Comparison of ENCODE assay signal across 19 mouse cellular contexts in the genomic region with DNA sequence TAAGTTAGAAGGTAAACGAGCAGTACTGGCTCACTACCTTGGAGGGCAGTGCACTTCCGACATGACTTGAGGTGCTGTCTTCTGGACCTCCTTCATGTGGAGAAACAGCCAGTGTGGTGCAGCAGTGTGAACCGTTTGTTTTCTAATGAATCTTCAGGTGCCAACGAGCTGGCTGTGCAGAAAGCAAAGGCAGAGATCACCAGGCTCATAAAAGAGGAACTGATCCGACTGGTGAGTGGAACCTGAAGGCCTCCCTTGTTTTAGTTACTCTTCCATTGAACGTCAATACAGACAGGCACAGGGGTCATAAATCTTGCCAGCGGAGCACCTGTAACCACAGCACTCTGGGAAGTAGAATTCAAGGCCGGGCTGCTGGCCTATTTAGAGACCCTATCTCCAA. TPM values are rescaled to one million over a fixed set of nuclear protein-coding genes. Genes with fewer than 3 reads are reported as not detected.
DNase-seq lines count a peak whose midpoint lies in the region; ATAC-seq and TF ChIP-seq lines count a peak whose summit lies in the region.
"Had no signal": no experiment of that assay in that cellular context is flagged by ENCODE, and none has a peak within 500 bp of the region (broad histone marks: within the 10 kb centered on the region; RNA-seq: fewer than 3 reads in every experiment).

No protein-coding gene starts in this region.

- peak; percentile 21 for DNase-seq in forebrain, embryonic 11.5 days (ENCODE audit: low spot score)
- no peak for DNase-seq in forebrain, postnatal 0 days
- peak; percentile 70 for DNase-seq in CH12.LX (ENCODE audit: extremely low read depth)
- DNase-seq in adrenal gland, postnatal 36 days = no peak
- DNase-seq: adrenal gland, adult 2 months; adrenal gland, postnatal 10 days; adrenal gland, postnatal 25 days; cerebellum, adult 11-12 months; cerebellum, adult 2 months; cerebellum, adult 9-10 months; cerebellum, postnatal 10 days; cerebellum, postnatal 25 days had no signal

- no peaks in the 10 kb centered on the region for H3K9me3 ChIP-seq in forebrain, embryonic 11.5 days (ENCODE audit: control insufficient read depth, low read length)
- no peaks in the 10 kb centered on the region for H3K9me3 ChIP-seq in forebrain, postnatal 0 days (ENCODE audit: low read length)
- H3K9me3 ChIP-seq in CH12.LX (replicated peaks; ENCODE audit: low read length) = no peaks in the 10 kb centered on the region
- H3K9me3 ChIP-seq in kidney, embryonic 15.5 days (replicated peaks) = no peaks in the 10 kb centered on the region
- H3K9me3 ChIP-seq: embryonic facial prominence, embryonic 10.5 days; embryonic facial prominence, embryonic 12.5 days; forebrain, embryonic 12.5 days had no signal

- no peak for TF ChIP-seq CTCF in forebrain, postnatal 0 days (IDR thresholded peaks at IDR 0.05; ENCODE audit: low read depth)
- no peak for TF ChIP-seq CTCF in CH12.LX (conservative IDR thresholded peaks at IDR 0.05 in 1 of 2, IDR thresholded peaks at IDR 0.05 in 1 of 2; ENCODE audit: low read depth in 2 of 2, low read length in 2 of 2)

- H3K9ac ChIP-seq in forebrain, embryonic 11.5 days (ENCODE audit: low read length) = no peak overlapping the region
- H3K9ac ChIP-seq in forebrain, postnatal 0 days = no peak overlapping the region
- H3K9ac ChIP-seq in CH12.LX (ENCODE audit: insufficient read depth, low read depth) = no peak overlapping the region
- H3K9ac ChIP-seq in kidney, embryonic 15.5 days = no peak overlapping the region
- H3K9ac ChIP-seq: embryonic facial prominence, embryonic 12.5 days; forebrain, embryonic 12.5 days had no signal

- no peak overlapping the region for H3K4me2 ChIP-seq in forebrain, embryonic 11.5 days (ENCODE audit: low read depth, low read length, severe bottlenecking)
- no peak overlapping the region for H3K4me2 ChIP-seq in forebrain, postnatal 0 days (ENCODE audit: low read depth)
- no peak overlapping the region for H3K4me2 ChIP-seq in CH12.LX (ENCODE audit: insufficient read depth, low read depth, poor library complexity, severe bottlenecking)
- no peak overlapping the region for H3K4me2 ChIP-seq in kidney, embryonic 15.5 days
- H3K4me2 ChIP-seq: embryonic facial prominence, embryonic 12.5 days; forebrain, embryonic 12.5 days had no signal

- no peak overlapping the region for H3K27ac ChIP-seq in forebrain, embryonic 11.5 days (ENCODE audit: low read depth, low read length)
- H3K27ac ChIP-seq in forebrain, postnatal 0 days (ENCODE audit: low read depth, low read length) = no peak overlapping the region
- peak overlapping the region; percentile 28; the same call in 1 of the 2 replicates for H3K27ac ChIP-seq in CH12.LX (ENCODE audit: insufficient read depth, low read depth)
- no peak overlapping the region for H3K27ac ChIP-seq in kidney, embryonic 15.5 days
- H3K27ac ChIP-seq: embryonic facial prominence, embryonic 10.5 days; embryonic facial prominence, embryonic 12.5 days; forebrain, embryonic 12.5 days had no signal

- no peak for TF ChIP-seq RAD21 in CH12.LX (IDR thresholded peaks at IDR 0.05; ENCODE audit: low read depth, low read length)

- H3K36me3 ChIP-seq in forebrain, embryonic 11.5 days (ENCODE audit: control insufficient read depth, insufficient read depth, low read length) = peaks cover 8% of the 10 kb centered on the region; the same call in 1 of the 2 replicates
- H3K36me3 ChIP-seq in forebrain, postnatal 0 days (ENCODE audit: insufficient read depth) = peaks cover 73% of the 10 kb centered on the region
- H3K36me3 ChIP-seq in CH12.LX (replicated peaks in 1 of 2; ENCODE audit: control insufficient read depth in 1 of 2, insufficient read depth in 1 of 2, low read length in 1 of 2) = peaks cover 62 to 88% of the 10 kb centered on the region in 2 experiments
- peaks cover 94% of the 10 kb centered on the region for H3K36me3 ChIP-seq in kidney, embryonic 15.5 days

- 90% methylated on average over 8 of the region's 8 CpGs for WGBS in forebrain, embryonic 11.5 days
- WGBS in forebrain, postnatal 0 days = 90% methylated on average over 8 of the region's 8 CpGs
- 64% methylated on average over 8 of the region's 8 CpGs for WGBS in kidney, embryonic 15.5 days

- no peaks in the 10 kb centered on the region for H3K27me3 ChIP-seq in forebrain, embryonic 11.5 days (ENCODE audit: control insufficient read depth, insufficient read depth, low read length)
- no peaks in the 10 kb centered on the region for H3K27me3 ChIP-seq in forebrain, postnatal 0 days (ENCODE audit: insufficient read depth, low read length)
- H3K27me3 ChIP-seq in CH12.LX (replicated peaks) = no peaks in the 10 kb centered on the region
- H3K27me3 ChIP-seq in kidney, embryonic 15.5 days = no peaks in the 10 kb centered on the region
- H3K27me3 ChIP-seq: embryonic facial prominence, embryonic 12.5 days; forebrain, embryonic 12.5 days had no signal

- H3K4me1 ChIP-seq in forebrain, embryonic 11.5 days (replicated peaks; ENCODE audit: control insufficient read depth, insufficient read depth, low read length) = no peaks in the 10 kb centered on the region
- no peaks in the 10 kb centered on the region for H3K4me1 ChIP-seq in forebrain, postnatal 0 days (ENCODE audit: insufficient read depth)
- H3K4me1 ChIP-seq in CH12.LX (ENCODE audit: control insufficient read depth in 1 of 2, insufficient read depth in 2 of 2) = peaks cover 6 to 26% of the 10 kb centered on the region in 2 experiments; a peak in 3 of 4 replicates
- no peaks in the 10 kb centered on the region for H3K4me1 ChIP-seq in kidney, embryonic 15.5 days
- H3K4me1 ChIP-seq: embryonic facial prominence, embryonic 10.5 days; embryonic facial prominence, embryonic 12.5 days; forebrain, embryonic 12.5 days had no signal

- dilution Hi-C loops in CH12.LX (cut with MboI; ENCODE audit: extremely low pct_ligation_motif_present, extremely low pct_unique_long_range_greater_than_20kb, low sequenced_read_pairs) = no loop called here

- no peaks in the 10 kb centered on the region for H3K79me2 ChIP-seq in CH12.LX (replicated peaks; ENCODE audit: control insufficient read depth, extremely low read depth, insufficient read depth, poor library complexity, severe bottlenecking)

- in situ Hi-C loops in CH12.LX (cut with MboI; ENCODE audit: low pct_ligation_motif_present, low pct_unique_long_range_greater_than_20kb, low sequenced_read_pairs) = no loop called here

- peak; percentile 82 for TF ChIP-seq EP300 in CH12.LX (IDR thresholded peaks at IDR 0.05; ENCODE audit: low read length)

- H3K4me3 ChIP-seq in forebrain, embryonic 11.5 days (ENCODE audit: low read depth, low read length) = no peak overlapping the region
- no peak overlapping the region for H3K4me3 ChIP-seq in forebrain, postnatal 0 days (ENCODE audit: low read depth, low read length)
- H3K4me3 ChIP-seq in CH12.LX (replicated peaks in 1 of 3; ENCODE audit: low read depth in 2 of 3, low read length in 2 of 3, poor library complexity in 1 of 3) = no peak overlapping the region
- no peak overlapping the region for H3K4me3 ChIP-seq in kidney, embryonic 15.5 days (replicated peaks)
- H3K4me3 ChIP-seq: embryonic facial prominence, embryonic 10.5 days; embryonic facial prominence, embryonic 12.5 days; forebrain, embryonic 12.5 days had no signal

- TF ChIP-seq POLR2A in CH12.LX (IDR thresholded peaks at IDR 0.05; ENCODE audit: low read depth, low read length) = no peak

- ATAC-seq in forebrain, embryonic 11.5 days (replicated peaks; ENCODE audit: low FRiP score) = no peak
- ATAC-seq in forebrain, postnatal 0 days = no peak
- ATAC-seq in kidney, embryonic 15.5 days (replicated peaks; ENCODE audit: low FRiP score) = no peak
- ATAC-seq: CD4-positive, CD25-positive, alpha-beta regulatory T cell, adult 4 months; forebrain, embryonic 14.5 days; forebrain, embryonic 16.5 days had no signal

RNA-seq across cellular contexts. Expression of a gene that starts 15.6 kb away (rescaled TPM):
- polyA plus RNA-seq in forebrain, embryonic 11.5 days (2014; fragmentation: Nextera tagmentation; extraction: Ambion mirVana) = 68.4 and 74.3 TPM in 2 replicates
- total RNA-seq in forebrain, postnatal 0 days (2014; rRNA removed) = 135 and 167 TPM in 2 replicates
- polyA plus RNA-seq in forebrain, postnatal 0 days (2015; fragmentation: Nextera tagmentation; extraction: Ambion mirVana) = 40.7 and 59.5 TPM in 2 replicates
- total RNA-seq in CH12.LX (2012; rRNA removed) (22.1 and 23.2 TPM in 2 replicates), CH12.LX (2014; rRNA removed) (35.0 and 36.1 TPM in 2 replicates)
- polyA plus RNA-seq in CH12.LX (2012; ENCODE audit: insufficient read length, low read depth) = 25.0 and 25.7 TPM in 2 replicates
- polyA plus RNA-seq in kidney, embryonic 15.5 days (2015; fragmentation: Nextera tagmentation; extraction: Ambion mirVana) = 63.0 and 64.1 TPM in 2 replicates
- total RNA-seq in adrenal gland, postnatal 36 days (2021) = 10 to 100 TPM; 63.5 to 65.7 TPM

RNA-seq across cellular contexts. Expression of a gene that starts 37.1 kb away (rescaled TPM):
- polyA plus RNA-seq in forebrain, embryonic 11.5 days (2014; fragmentation: Nextera tagmentation; extraction: Ambion mirVana) = 83.3 and 84.1 TPM in 2 replicates
- 116 and 121 TPM in 2 replicates for total RNA-seq in forebrain, postnatal 0 days (2014; rRNA removed)
- 134 and 135 TPM in 2 replicates for polyA plus RNA-seq in forebrain, postnatal 0 days (2015; fragmentation: Nextera tagmentation; extraction: Ambion mirVana)
- total RNA-seq in CH12.LX (2012; rRNA removed) = 34.6 and 39.7 TPM in 2 replicates
- total RNA-seq in CH12.LX (2014; rRNA removed) = 48.7 and 51.2 TPM in 2 replicates
- 37.4 and 45.2 TPM in 2 replicates for polyA plus RNA-seq in CH12.LX (2012; ENCODE audit: insufficient read length, low read depth)
- 91.8 and 92.4 TPM in 2 replicates for polyA plus RNA-seq in kidney, embryonic 15.5 days (2015; fragmentation: Nextera tagmentation; extraction: Ambion mirVana)
- 10 to 100 TPM; 68.2 to 73.5 TPM for total RNA-seq in adrenal gland, postnatal 36 days (2021)

RNA-seq across cellular contexts. Expression of a gene that starts 42.5 kb away (rescaled TPM):
- 56.8 and 58.2 TPM in 2 replicates for polyA plus RNA-seq in forebrain, embryonic 11.5 days (2014; fragmentation: Nextera tagmentation; extraction: Ambion mirVana)
- total RNA-seq in forebrain, postnatal 0 days (2014; rRNA removed) = 28.0 and 34.7 TPM in 2 replicates
- 17.7 and 20.1 TPM in 2 replicates for polyA plus RNA-seq in forebrain, postnatal 0 days (2015; fragmentation: Nextera tagmentation; extraction: Ambion mirVana)
- 36.1 and 46.3 TPM in 2 replicates for total RNA-seq in CH12.LX (2012; rRNA removed)
- total RNA-seq in CH12.LX (2014; rRNA removed) = 35.4 and 37.4 TPM in 2 replicates
- polyA plus RNA-seq in CH12.LX (2012; ENCODE audit: insufficient read length, low read depth) = 99.8 and 103 TPM in 2 replicates
- polyA plus RNA-seq in kidney, embryonic 15.5 days (2015; fragmentation: Nextera tagmentation; extraction: Ambion mirVana) = 38.0 and 38.7 TPM in 2 replicates
- 10 to 100 TPM; 36.5 to 42.6 TPM for total RNA-seq in adrenal gland, postnatal 36 days (2021)

RNA-seq across cellular contexts. Expression of a gene that starts 49.8 kb away (rescaled TPM):
- 25.8 and 32.9 TPM in 2 replicates for polyA plus RNA-seq in forebrain, embryonic 11.5 days (2014; fragmentation: Nextera tagmentation; extraction: Ambion mirVana)
- 9.6 and 11.1 TPM in 2 replicates for total RNA-seq in forebrain, postnatal 0 days (2014; rRNA removed)
- 28.7 and 29.2 TPM in 2 replicates for polyA plus RNA-seq in forebrain, postnatal 0 days (2015; fragmentation: Nextera tagmentation; extraction: Ambion mirVana)
- total RNA-seq in CH12.LX (2012; rRNA removed) (28.6 and 32.1 TPM in 2 replicates), CH12.LX (2014; rRNA removed) (19.0 and 20.6 TPM in 2 replicates)
- polyA plus RNA-seq in CH12.LX (2012; ENCODE audit: insufficient read length, low read depth) = 44.9 and 45.0 TPM in 2 replicates
- 54.9 and 57.6 TPM in 2 replicates for polyA plus RNA-seq in kidney, embryonic 15.5 days (2015; fragmentation: Nextera tagmentation; extraction: Ambion mirVana)
- total RNA-seq in adrenal gland, postnatal 36 days (2021) = 10 to 100 TPM; 72.3 to 77.4 TPM

RNA-seq across cellular contexts. Expression of a gene that starts 54.6 kb away (rescaled TPM):
- 65.4 and 69.7 TPM in 2 replicates for polyA plus RNA-seq in forebrain, embryonic 11.5 days (2014; fragmentation: Nextera tagmentation; extraction: Ambion mirVana)
- 87.8 and 115 TPM in 2 replicates for total RNA-seq in forebrain, postnatal 0 days (2014; rRNA removed)
- polyA plus RNA-seq in forebrain, postnatal 0 days (2015; fragmentation: Nextera tagmentation; extraction: Ambion mirVana) = 116 and 121 TPM in 2 replicates
- 29.9 and 41.0 TPM in 2 replicates for total RNA-seq in CH12.LX (2012; rRNA removed)
- 49.9 and 52.9 TPM in 2 replicates for total RNA-seq in CH12.LX (2014; rRNA removed)
- 38.2 and 41.6 TPM in 2 replicates for polyA plus RNA-seq in CH12.LX (2012; ENCODE audit: insufficient read length, low read depth)
- polyA plus RNA-seq in kidney, embryonic 15.5 days (2015; fragmentation: Nextera tagmentation; extraction: Ambion mirVana) = 55.2 and 60.7 TPM in 2 replicates
- 10 to 100 TPM; 32.8 to 34.0 TPM for total RNA-seq in adrenal gland, postnatal 36 days (2021)

Comparison
In these comparisons a context has a peak if more than half of its experiments do, and no peak if none do; other contexts are left out.
1. DNase-seq: peak in forebrain, embryonic 11.5 days (single experiment) and CH12.LX (single experiment); none in forebrain, postnatal 0 days (single experiment) and adrenal gland, postnatal 36 days (0 of 2).